Mouse (Mus musculus) lung, embryonic 14.5 days (tissue): ENCODE measurements around the gene Nap1l4. TPM values are rescaled to one million over a fixed set of nuclear protein-coding genes. Genes with fewer than 3 reads are reported as not detected.
A peak's percentile ranks its signal among the peaks of the same experiment; 100 is the strongest.

Experiments
- ATAC-seq: fragments of 200-750 bp; cut with Nextera tagmentation; 2 replicates; pipeline ENCODE4 v1.8.0; 2017; ENCODE audit warnings: mild to moderate bottlenecking, moderate TSS enrichment, moderate library complexity; ENCODE audit not compliant: insufficient read depth
- DNase-seq: peaks from one replicate; pipeline ENCODE4 v3.0.0-alpha.2; 2015
- H3K27ac ChIP-seq: fragments of 300-500 bp; sonication (generic); 2 replicates; pipeline ENCODE4 v1.5.1; 2014; ENCODE audit warnings: low read depth, mild to moderate bottlenecking, moderate library complexity
- H3K27me3 ChIP-seq: fragments of 300-500 bp; sonication (generic); 2 replicates; pipeline ENCODE4 v1.6.1; 2014; ENCODE audit warnings: low read length, control low read depth; ENCODE audit not compliant: insufficient read depth
- H3K36me3 ChIP-seq: fragments of 300-500 bp; sonication (generic); 2 replicates; pipeline ENCODE4 v1.6.1; 2014; ENCODE audit warnings: control low read depth; ENCODE audit not compliant: insufficient read depth
- H3K4me1 ChIP-seq: fragments of 300-500 bp; sonication (generic); 2 replicates; pipeline ENCODE4 v1.6.1; 2014; ENCODE audit warnings: antibody characterized with exemption, control low read depth; ENCODE audit not compliant: insufficient read depth
- H3K4me2 ChIP-seq: fragments of 300-500 bp; sonication (generic); 2 replicates; pipeline ENCODE4 v1.6.1; 2014; ENCODE audit warnings: mild to moderate bottlenecking
- H3K4me3 ChIP-seq: fragments of 300-500 bp; sonication (generic); 2 replicates; pipeline ENCODE4 v1.5.1; 2014; ENCODE audit warnings: low read depth, low read length
- H3K9ac ChIP-seq: fragments of 300-500 bp; sonication (generic); 2 replicates; pipeline ENCODE4 v1.6.1; 2014
- H3K9me3 ChIP-seq: fragments of 300-500 bp; sonication (generic); 2 replicates; pipeline ENCODE4 v1.6.1; 2016; ENCODE audit warnings: low read depth, low read length, control low read depth
- CTCF ChIP-seq: IDR thresholded peaks from 2 replicates; pipeline ENCODE4 v1.5.1; 2016; ENCODE audit warnings: antibody characterized with exemption, low read depth
- WGBS: fragments of 180-500 bp; shearing (Covaris S2); extraction: QIAGEN DNeasy Blood & Tissue Kit; methylation state at CpG from one replicate; pipeline ENCODE4 v1.1.7; 2014; 5-methylcytosine and 5-hydroxymethylcytosine counted together
- polyA plus RNA-seq: library from polyadenylated mRNA; unstranded; fragments of >200 nt; fragmentation: Nextera tagmentation; extraction: Ambion mirVana; gene quantifications from 2 replicates; pipeline ENCODE4 v1.2.1, GENCODE M21; 2014

The Nap1l4 gene
- polyA plus RNA-seq, 1 experiment from 2014 or later, result 141 TPM

DNA sequence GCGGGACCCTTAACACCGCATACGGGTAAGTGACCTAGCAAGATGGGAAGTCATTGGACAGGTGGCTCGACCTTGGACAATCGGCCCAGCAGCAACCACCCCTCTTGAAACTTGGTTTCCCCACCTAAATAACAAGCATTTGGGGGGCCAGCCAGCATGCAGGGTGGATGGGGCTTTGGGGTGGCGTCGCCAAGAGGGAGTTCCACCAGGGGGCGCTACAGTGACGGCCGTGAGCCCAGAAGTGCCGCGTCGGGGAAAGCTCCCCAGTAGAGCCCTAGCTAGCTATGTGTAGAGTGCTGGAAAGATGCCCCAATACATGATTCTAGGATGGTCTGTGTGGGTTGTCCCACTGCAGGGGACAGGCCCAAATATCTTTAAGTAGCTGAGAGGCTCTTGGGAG lies 68.4 kb downstream of the Nap1l4 start:
- Histone ChIP-seq H3K36me3 (no peaks in the 10 kb centered on the region), H3K27ac (no peak overlapping the region), H3K4me2 (no peak overlapping the region), H3K4me1 (no peaks in the 10 kb centered on the region), H3K27me3 (no peaks in the 10 kb centered on the region), H3K4me3 (no peak overlapping the region), H3K9ac (no peak overlapping the region), H3K9me3 (no peaks in the 10 kb centered on the region)
- WGBS, result 25% methylated on average over 13 of the region's 13 CpGs
- ATAC-seq, result peak; percentile 44; the same call in 1 of the 2 replicates
- peak; percentile 80 for TF ChIP-seq CTCF
- DNase-seq, result peak; percentile 79

DNA sequence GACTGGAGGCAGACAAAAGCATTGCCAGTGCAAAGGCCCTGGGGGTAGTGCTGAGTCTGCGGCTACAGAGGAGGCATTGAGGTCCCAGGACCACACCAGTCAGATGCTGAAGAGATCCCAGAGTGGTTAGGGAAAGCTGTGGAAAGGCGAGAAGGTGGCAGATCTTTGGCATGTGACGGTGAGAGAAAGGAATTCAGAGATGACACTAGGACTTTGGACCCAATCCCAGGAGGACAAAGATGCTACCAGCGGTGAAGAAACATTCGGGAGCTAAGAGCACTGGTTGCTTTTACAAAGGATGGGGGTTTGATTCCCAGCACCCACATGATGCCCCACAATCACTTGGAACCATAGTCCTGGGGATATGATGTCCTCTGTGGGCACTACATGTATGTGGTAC lies 71.1 kb downstream of the Nap1l4 start:
- H3K4me1 ChIP-seq, result no peaks in the 10 kb centered on the region
- no peak for DNase-seq
- H3K27ac ChIP-seq, result no peak overlapping the region
- H3K4me3 ChIP-seq, result no peak overlapping the region
- no peaks in the 10 kb centered on the region for H3K27me3 ChIP-seq
- TF ChIP-seq CTCF, result no peak
- no peak overlapping the region for H3K4me2 ChIP-seq
- no peak overlapping the region for H3K9ac ChIP-seq
- WGBS, result 77% methylated on average over 5 of the region's 5 CpGs
- ATAC-seq, result no peak
- H3K36me3 ChIP-seq, result no peaks in the 10 kb centered on the region
- H3K9me3 ChIP-seq, result no peaks in the 10 kb centered on the region

DNA sequence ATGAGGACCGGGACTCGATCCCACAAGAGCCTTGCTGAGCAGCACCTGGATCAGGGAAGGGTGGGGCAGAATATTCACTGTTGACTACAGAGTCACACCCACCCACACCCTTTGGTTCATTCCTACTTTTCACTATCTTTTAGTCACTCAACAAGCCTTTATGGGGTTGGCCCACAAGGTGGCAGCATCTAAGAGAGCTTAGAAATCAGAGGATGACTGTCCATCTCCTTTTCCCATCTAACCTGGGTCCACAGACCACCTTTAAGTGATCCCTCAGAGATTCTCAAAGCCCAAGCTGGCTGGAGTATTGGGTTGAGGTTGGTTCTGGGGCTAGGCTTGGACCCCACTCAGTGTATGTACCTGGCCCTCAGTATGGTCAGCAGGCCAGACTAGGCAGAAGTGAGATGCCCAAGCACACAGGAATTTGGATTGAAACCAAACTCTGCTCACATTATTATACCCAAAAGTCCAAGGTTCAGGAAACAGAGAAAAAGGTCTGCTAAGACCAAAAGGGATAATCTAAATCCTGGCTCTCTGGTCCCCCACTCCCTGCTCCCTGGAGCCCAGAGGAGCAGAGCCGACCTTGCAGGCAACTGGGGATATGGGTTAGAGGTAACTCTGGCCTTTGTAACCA lies 72.1 kb downstream of the Nap1l4 start:
- H3K4me3 ChIP-seq, result no peak overlapping the region
- no peak; the same call in 1 of the 2 replicates for TF ChIP-seq CTCF
- H3K27me3 ChIP-seq, result no peaks in the 10 kb centered on the region
- ATAC-seq (no peak), DNase-seq (no peak)
- WGBS, result 85% methylated on average over 3 of the region's 3 CpGs
- H3K9ac ChIP-seq, result no peak overlapping the region
- H3K27ac ChIP-seq, result no peak overlapping the region
- no peak overlapping the region for H3K4me2 ChIP-seq
- no peaks in the 10 kb centered on the region for H3K9me3 ChIP-seq
- H3K4me1 ChIP-seq, result no peaks in the 10 kb centered on the region
- no peaks in the 10 kb centered on the region for H3K36me3 ChIP-seq

DNA sequence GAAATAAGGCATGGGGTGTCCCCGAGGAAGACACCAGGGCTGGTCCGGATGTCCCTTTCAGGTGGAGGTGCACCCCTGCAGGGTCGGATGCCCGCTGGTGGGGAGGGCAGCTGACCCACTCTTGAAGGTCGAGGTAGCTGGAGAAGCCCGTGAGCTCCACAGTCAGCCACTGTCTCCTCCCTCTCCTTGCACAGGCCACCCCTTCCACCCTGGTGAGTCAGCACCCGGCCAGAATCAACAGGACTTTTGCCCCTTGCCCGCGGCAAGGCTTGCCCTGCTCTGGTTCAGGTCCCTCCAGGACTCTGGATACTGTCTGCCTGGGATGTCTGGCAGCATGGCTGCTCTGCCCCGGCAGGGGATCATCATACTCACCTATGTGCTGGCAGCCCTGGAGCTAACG lies 73.0 kb downstream of the Nap1l4 start:
- ATAC-seq (no peak), DNase-seq (no peak)
- 57% methylated on average over 11 of the region's 11 CpGs for WGBS

DNA sequence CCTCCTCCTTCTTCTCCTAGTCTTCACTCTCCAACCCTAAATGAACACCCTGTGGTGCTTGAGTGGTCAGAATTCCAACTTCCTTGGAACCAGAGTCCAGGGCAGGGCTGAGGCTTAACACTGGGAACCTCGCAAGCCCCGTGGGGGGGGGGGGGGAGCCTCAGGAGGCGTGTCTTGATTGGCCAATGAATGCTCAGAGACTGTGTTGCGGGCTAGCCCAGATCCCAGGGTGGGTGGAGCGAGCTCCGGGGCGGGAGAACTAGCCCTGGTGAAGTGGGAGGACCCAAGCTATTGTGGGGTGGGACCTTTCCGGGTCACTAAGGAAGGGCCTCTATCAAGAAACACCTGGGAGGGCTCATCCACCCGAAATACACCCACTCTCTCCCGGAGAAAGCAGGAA lies 74.1 kb downstream of the Nap1l4 start:
- no peak overlapping the region for H3K4me2 ChIP-seq
- ATAC-seq, result no peak

More for the DNA sequence above, 73.0 kb downstream of the Nap1l4 start:
- H3K4me1 ChIP-seq, result no peaks in the 10 kb centered on the region
- no peak for TF ChIP-seq CTCF
- H3K36me3 ChIP-seq, result no peaks in the 10 kb centered on the region
- H3K4me3 ChIP-seq, result no peak overlapping the region
- H3K9ac ChIP-seq, result no peak overlapping the region
- H3K27ac ChIP-seq, result no peak overlapping the region
- H3K9me3 ChIP-seq, result no peaks in the 10 kb centered on the region
- no peaks in the 10 kb centered on the region for H3K27me3 ChIP-seq
- H3K4me2 ChIP-seq, result no peak overlapping the region

DNA sequence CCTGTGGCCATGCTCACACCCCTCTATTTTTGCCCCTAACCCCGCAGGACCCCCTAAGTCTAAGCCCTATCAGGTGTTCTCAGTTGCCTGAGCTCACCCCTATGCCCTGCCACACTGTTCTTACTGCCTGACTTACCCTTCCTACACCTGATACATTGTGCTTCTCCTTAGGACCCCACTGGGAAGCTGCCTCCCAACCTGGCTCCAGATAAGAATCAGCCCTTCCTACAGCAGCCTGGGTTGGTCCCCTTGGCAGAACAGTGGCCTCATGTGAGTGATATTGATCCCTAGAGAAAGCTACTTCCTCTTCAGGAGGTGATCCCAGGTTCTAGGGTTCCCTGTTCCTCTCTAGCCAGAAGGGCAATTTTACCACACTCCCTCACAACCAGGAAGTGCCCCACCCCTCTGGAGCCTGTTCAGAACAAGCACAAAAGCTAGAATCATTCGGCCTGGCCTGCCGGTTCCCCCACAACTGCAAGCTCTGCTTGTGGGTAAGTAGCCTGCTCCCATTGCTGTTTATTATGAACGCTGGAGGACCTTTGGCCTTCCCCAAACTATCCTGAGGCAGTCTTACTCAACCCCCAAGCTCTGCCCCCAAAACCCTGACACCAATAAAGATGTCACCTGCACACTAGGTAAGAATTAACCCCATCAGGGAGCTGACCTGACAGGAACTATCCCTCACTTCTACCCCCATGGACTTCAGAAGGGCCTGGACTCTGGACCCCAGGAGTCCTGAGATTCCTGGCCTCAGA lies 75.4 kb downstream of the Nap1l4 start, which contains the start of gene Slc22a18:
Slc22a18 (plus strand) TSS at position 390 of the 755 bp plus-strand sequence.
- H3K36me3 ChIP-seq, result no peaks in the 10 kb centered on the region
- H3K27ac ChIP-seq, result no peak within 1 kb of the TSS
- WGBS, result 23% methylated on average over 4 of the region's 4 CpGs
- DNase-seq (peak; percentile 21), ATAC-seq (no peak)
- H3K27me3 ChIP-seq, result no peaks in the 10 kb centered on the region
- H3K4me3 ChIP-seq, result no peak within 1 kb of the TSS
- no peak within 1 kb of the TSS for H3K4me2 ChIP-seq
- H3K9ac ChIP-seq, result no peak within 1 kb of the TSS
- H3K9me3 ChIP-seq, result no peaks in the 10 kb centered on the region
- no peaks in the 10 kb centered on the region for H3K4me1 ChIP-seq
- no peak for TF ChIP-seq CTCF

More for the DNA sequence above, 74.1 kb downstream of the Nap1l4 start:
- TF ChIP-seq CTCF, result no peak
- no peaks in the 10 kb centered on the region for H3K4me1 ChIP-seq
- H3K36me3 ChIP-seq, result no peaks in the 10 kb centered on the region
- no peaks in the 10 kb centered on the region for H3K9me3 ChIP-seq
- H3K9ac ChIP-seq, result no peak overlapping the region
- no peaks in the 10 kb centered on the region for H3K27me3 ChIP-seq
- H3K27ac ChIP-seq, result no peak overlapping the region
- no peak for DNase-seq
- 29% methylated on average over 10 of the region's 10 CpGs for WGBS
- H3K4me3 ChIP-seq, result no peak overlapping the region

DNA sequence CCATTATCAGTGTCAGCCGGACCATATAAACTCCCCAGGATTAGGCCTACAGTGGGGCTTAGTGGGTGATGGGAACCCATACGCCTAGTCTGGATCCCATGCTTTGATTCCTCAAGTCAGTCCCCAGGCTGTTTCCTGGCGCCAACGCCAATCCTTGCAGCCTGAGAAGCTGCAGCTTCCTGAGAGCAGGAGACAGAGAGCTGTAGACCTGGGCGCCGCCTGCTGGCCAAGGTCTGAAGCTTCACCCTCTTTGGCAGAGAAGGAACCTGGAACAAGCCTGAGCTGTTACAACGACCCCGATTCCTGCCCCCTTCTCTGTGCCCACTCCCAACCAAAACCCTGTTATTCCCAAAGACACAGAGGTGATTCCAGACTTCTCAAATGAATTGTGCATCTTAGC lies 79.0 kb downstream of the Nap1l4 start:
- no peaks in the 10 kb centered on the region for H3K27me3 ChIP-seq
- H3K4me1 ChIP-seq, result no peaks in the 10 kb centered on the region
- ATAC-seq (0 out of 2 replicates have a peak, but pooled peaks have one; percentile 26), DNase-seq (peak; percentile 91)
- H3K9ac ChIP-seq, result no peak overlapping the region
- no peaks in the 10 kb centered on the region for H3K9me3 ChIP-seq
- WGBS, result 11% methylated on average over 8 of the region's 8 CpGs
- TF ChIP-seq CTCF, result peak; percentile 96
- H3K36me3 ChIP-seq, result no peaks in the 10 kb centered on the region
- H3K4me3 ChIP-seq, result no peak overlapping the region
- no peak overlapping the region for H3K27ac ChIP-seq
- H3K4me2 ChIP-seq, result no peak overlapping the region
